Mouse (Mus musculus) erythroblast, embryonic 14.5 days (primary cell): ENCODE data around the gene Prrt2.

Experiments
- GATA1 ChIP-seq: IDR thresholded peaks from 2 replicates; pipeline ENCODE4 v1.6.1; 2012; ENCODE audit warnings: low read length, inconsistent platforms, mixed read lengths
- TAL1 ChIP-seq: IDR thresholded peaks from 3 replicates; pipeline ENCODE4 v1.6.1; 2012; ENCODE audit warnings: low read length, inconsistent platforms, mixed read lengths

DNA sequence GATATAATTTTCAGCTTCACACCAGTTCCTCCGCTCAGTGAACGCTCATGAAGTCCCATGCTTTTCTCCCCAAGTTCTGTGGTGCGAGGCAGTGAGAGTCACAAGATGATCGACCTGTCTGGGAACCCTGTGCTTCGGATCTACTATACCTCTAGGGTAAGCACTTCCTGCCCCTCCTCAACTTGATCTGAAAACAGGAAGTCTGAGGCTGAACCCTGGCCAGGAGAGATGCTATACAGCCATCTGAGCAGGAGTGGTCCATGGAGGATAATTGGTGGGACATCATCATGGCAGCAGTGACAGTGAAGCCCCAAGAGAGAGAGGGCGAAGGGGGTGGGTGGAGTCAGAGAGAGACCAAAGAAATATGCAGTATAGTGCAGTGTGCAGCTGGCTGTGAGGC, 42.2 kb downstream of the Prrt2 start:
- TF ChIP-seq TAL1 (no peak), GATA1 (no peak)
